Mouse (Mus musculus) ES-E14 (cell line): ENCODE results near the gene Polr3b.

Experiments used
- CHD2 ChIP-seq: IDR thresholded peaks from 2 replicates; pipeline ENCODE4 v1.6.1; 2014; ENCODE audit warnings: mild to moderate bottlenecking, low read depth, low read length, inconsistent platforms
- HCFC1 ChIP-seq: IDR thresholded peaks from 2 replicates; pipeline ENCODE4 v1.6.1; 2012; ENCODE audit warnings: low read length, inconsistent platforms, borderline replicate concordance; ENCODE audit not compliant: insufficient read depth
- ZNF384 ChIP-seq: IDR thresholded peaks from 2 replicates; pipeline ENCODE4 v1.6.1; 2012; ENCODE audit warnings: low read depth, low read length, inconsistent platforms

GRCm38 (mm10) chr10:84665713-84666260, 43.7 kb downstream of the Polr3b start:
- TF ChIP-seq ZNF384 (no peak), HCFC1 (no peak), CHD2 (no peak)
